Mouse (Mus musculus): Measurements from ENCODE around the gene Tor4a. TPM values are rescaled to one million over a fixed set of nuclear protein-coding genes. Genes with fewer than 3 reads are reported as not detected.
A peak's percentile ranks its signal among the peaks of the same experiment; 100 is the strongest.

The Tor4a gene
- total RNA-seq, 2 experiments from 2014 or later: 2.0 to 2.2 TPM

DNA sequence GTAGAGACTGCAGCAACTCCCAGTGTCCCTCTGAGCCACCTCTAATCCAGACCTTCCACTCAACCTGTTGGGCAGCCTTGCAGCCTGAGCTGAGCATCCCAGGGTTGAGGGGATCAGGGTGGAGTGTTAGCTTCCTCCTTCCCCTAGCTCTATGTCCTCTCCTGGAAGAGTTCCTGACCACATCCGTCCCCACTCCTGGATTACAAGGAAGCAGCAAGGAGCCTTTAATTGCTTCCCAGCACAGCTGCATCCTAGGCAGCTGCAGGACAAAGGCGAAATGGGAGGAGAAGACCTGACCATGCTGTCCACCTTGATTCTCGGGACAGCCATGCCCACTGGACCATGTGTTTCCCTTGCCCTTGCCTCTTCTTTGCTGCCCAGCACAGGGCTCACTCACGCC, 19.6 kb downstream of the Tor4a start:
- peak overlapping the region; percentile 83 for H3K27ac ChIP-seq
- intact Hi-C loops (cut with DNase I): no loop called here
- DNase-seq (ENCODE audit: extremely low spot score in 1 of 2, low spot score in 2 of 2): no peak
- TF ChIP-seq CTCF (IDR thresholded peaks at IDR 0.05): no peak
- H3K4me3 ChIP-seq: no peak overlapping the region

GRCm38 (mm10) chr2:25176573-25176972, 20.1 kb downstream of the Tor4a start:
- intact Hi-C loops (cut with DNase I): no loop called here
- TF ChIP-seq CTCF (IDR thresholded peaks at IDR 0.05): no peak
- DNase-seq (ENCODE audit: extremely low spot score in 1 of 2, low spot score in 2 of 2): no peak
- Histone ChIP-seq H3K4me3 (no peak overlapping the region), H3K27ac (peak overlapping the region; percentile 83)

GRCm38 (mm10) chr2:25175690-25176078, 21.0 kb downstream of the Tor4a start:
- intact Hi-C loops (cut with DNase I): no loop called here
- no peak overlapping the region; the same call in 1 of the 2 replicates for H3K27ac ChIP-seq
- DNase-seq (ENCODE audit: extremely low spot score in 1 of 2, low spot score in 2 of 2): no peak
- no peak overlapping the region for H3K4me3 ChIP-seq
- no peak for TF ChIP-seq CTCF (IDR thresholded peaks at IDR 0.05)

- no peak for TF ChIP-seq CTCF (IDR thresholded peaks at IDR 0.05)
- DNase-seq (ENCODE audit: extremely low spot score in 1 of 2, low spot score in 2 of 2): no peak
- H3K4me3 ChIP-seq: no peak overlapping the region
- intact Hi-C loops (cut with DNase I): no loop called here
- H3K27ac ChIP-seq: no peak overlapping the region
Measured at GRCm38 (mm10) chr2:25174866-25175689, 21.6 kb downstream of the Tor4a start.

DNA sequence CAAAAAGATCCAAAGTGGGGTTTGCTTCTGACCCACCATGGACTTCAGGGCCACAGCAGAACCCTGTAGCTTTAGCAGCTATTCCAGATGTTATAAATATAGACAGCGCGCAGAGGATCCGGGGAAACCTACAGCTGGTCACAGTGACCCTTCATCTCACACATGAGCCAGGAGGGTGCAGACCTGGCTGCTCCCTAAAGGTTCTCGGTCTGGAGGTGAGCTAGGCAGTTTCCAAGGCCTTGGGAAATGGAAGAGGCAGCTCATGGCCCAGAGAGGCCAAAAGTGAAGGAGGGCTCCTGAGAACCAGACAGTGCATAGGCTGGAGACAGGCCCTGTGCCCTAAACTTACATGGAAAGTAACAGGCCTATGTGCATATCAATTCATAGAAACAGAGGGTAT, 22.9 kb downstream of the Tor4a start:
- intact Hi-C loops (cut with DNase I): no loop called here

DNA sequence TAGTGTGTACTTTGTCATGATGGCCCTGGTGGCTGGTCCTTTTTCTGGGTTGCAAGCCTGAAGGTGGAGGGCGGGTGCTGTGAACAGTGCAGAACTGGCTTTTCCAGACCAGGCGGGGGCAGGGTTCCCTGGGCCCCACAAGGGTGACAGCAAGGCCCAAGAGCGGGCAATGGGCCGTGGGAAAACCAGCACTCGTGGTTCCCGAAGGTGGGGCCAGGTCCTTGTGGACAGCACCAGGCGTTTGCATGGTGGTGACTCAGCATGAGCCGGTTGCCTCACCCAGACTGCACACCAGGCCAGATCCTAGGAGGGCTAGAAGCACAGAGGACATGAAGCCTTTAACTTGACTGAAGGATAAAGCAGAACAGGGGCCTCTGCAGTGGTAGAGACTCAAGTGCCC, 24.1 kb downstream of the Tor4a start:
- H3K4me3 ChIP-seq: no peak overlapping the region
- no peak for TF ChIP-seq CTCF (IDR thresholded peaks at IDR 0.05)
- intact Hi-C loops (cut with DNase I): no loop called here
- no peak overlapping the region for H3K27ac ChIP-seq
- DNase-seq (ENCODE audit: extremely low spot score in 1 of 2, low spot score in 2 of 2): no peak

More for the DNA sequence above, 22.9 kb downstream of the Tor4a start:
- no peak for TF ChIP-seq CTCF (IDR thresholded peaks at IDR 0.05)
- Histone ChIP-seq H3K27ac (no peak overlapping the region), H3K4me3 (no peak overlapping the region)
- no peak for DNase-seq (ENCODE audit: extremely low spot score in 1 of 2, low spot score in 2 of 2)

DNA sequence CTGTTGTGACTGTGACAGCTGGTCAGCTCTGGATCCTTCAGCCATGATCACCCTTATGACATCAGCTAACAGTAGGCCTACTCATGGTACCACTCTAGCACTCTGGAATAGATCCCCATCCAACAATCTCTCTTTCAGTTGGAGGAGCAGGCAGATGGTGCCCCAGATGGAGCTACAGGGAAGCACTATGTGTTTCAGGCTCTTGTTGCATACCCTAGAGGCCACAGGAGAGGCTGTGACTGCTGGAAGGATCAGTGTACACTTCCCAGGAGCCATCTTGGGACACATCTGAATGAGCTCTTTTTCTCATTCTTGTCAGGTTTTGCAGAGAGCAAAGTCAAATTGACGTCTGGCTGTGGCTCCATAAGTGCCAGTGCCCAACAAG, 24.9 kb downstream of the Tor4a start:
- no peak for DNase-seq (ENCODE audit: extremely low spot score in 1 of 2, low spot score in 2 of 2)
- Histone ChIP-seq H3K4me3 (no peak overlapping the region), H3K27ac (no peak overlapping the region)
- intact Hi-C loops (cut with DNase I): no loop called here
- no peak for TF ChIP-seq CTCF (IDR thresholded peaks at IDR 0.05)

DNA sequence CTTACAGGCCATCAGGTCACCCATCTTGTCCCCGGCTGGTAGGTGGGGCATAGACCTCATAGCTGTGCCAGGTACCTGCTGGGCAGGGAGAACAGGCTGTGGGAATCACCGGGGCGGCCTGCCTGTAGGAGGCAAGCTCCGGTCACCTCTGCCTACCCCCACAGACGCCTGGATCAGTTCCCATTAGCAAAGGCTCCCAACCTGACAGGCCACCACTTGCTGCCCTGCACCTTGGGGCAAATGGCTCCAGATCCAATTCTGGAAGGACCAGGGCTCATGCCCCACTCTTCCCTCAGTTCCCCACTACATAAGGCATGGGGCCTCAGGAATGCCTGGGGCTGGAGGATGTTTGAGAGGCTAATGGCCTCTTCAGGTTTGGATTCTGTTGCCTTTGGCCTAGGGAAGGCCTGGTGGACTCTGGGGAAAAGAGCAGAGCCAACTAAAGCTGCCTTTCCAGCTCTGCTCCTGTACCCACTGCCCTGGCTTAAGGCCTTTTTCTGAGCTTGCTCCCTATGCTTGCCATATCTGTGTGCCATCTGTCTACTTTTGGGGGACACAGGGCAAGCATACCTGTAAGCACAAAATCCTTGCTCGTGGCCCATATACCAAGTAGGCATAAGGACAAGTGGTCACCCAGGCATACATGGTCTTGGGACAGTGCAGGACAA, 25.5 kb downstream of the Tor4a start:
- TF ChIP-seq CTCF (IDR thresholded peaks at IDR 0.05): no peak
- DNase-seq (ENCODE audit: extremely low spot score in 1 of 2, low spot score in 2 of 2): no peak
- intact Hi-C loops (cut with DNase I): no loop called here
- H3K4me3 ChIP-seq: no peak overlapping the region
- H3K27ac ChIP-seq: no peak overlapping the region

GRCm38 (mm10) chr2:25170326-25171100, 26.2 kb downstream of the Tor4a start:
- DNase-seq (ENCODE audit: extremely low spot score in 1 of 2, low spot score in 2 of 2): no peak
- intact Hi-C loops (cut with DNase I): no loop called here
- TF ChIP-seq CTCF (IDR thresholded peaks at IDR 0.05): no peak
- no peak overlapping the region for H3K4me3 ChIP-seq
- no peak overlapping the region for H3K27ac ChIP-seq

DNA sequence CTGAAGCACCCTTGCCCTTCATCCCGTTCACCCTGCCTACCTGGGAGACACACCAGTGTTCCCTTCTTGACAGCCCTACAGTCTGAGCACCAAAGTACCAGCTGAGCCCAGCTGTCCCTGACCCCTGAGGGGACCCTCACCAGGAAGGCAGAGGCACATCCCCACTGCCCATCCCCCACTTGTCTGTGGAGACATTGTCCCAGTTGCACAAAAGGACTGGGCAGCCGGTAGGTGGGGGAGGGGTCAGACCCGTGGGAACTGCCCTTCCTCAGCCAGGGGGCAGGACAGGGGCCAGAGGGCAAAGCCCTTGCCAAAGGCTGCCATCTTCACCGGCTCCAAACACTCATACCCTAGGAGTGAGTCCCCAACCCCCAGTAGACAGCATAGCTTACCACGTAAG, 26.9 kb downstream of the Tor4a start:
- intact Hi-C loops (cut with DNase I): no loop called here
- TF ChIP-seq CTCF (IDR thresholded peaks at IDR 0.05): no peak

GRCm38 (mm10) chr2:25168665-25168978, 28.1 kb downstream of the Tor4a start:
- TF ChIP-seq CTCF (IDR thresholded peaks at IDR 0.05): no peak
- no peak for DNase-seq (ENCODE audit: extremely low spot score in 1 of 2, low spot score in 2 of 2)
- Histone ChIP-seq H3K4me3 (peak overlapping the region; percentile 51), H3K27ac (peak overlapping the region; percentile 75)
- intact Hi-C loops (cut with DNase I): no loop called here

More for the DNA sequence above, 26.9 kb downstream of the Tor4a start:
- no peak for DNase-seq (ENCODE audit: extremely low spot score in 1 of 2, low spot score in 2 of 2)
- Histone ChIP-seq H3K27ac (no peak overlapping the region), H3K4me3 (no peak overlapping the region)
